Mouse (Mus musculus) lung, postnatal 0 days (tissue): ENCODE data around the gene Marcksl1. TPM values are rescaled to one million over a fixed set of nuclear protein-coding genes. Genes with fewer than 3 reads are reported as not detected.

ENCODE experiments used
- ATAC-seq: fragments of 200-750 bp; cut with Nextera tagmentation; 2 replicates; pipeline ENCODE4 v1.8.0; 2017; ENCODE audit warnings: moderate library complexity
- DNase-seq: peaks from one replicate; pipeline ENCODE4 v3.0.0-alpha.2; 2016; ENCODE audit warnings: low spot score
- H3K27ac ChIP-seq: fragments of 300-500 bp; sonication (generic); 2 replicates; pipeline ENCODE4 v1.5.1; 2014; ENCODE audit warnings: antibody characterized with exemption, mild to moderate bottlenecking, low read length, mixed read lengths
- H3K27me3 ChIP-seq: fragments of 300-500 bp; sonication (generic); replicated peaks from 2 replicates; pipeline ENCODE4 v1.6.1; 2014; ENCODE audit warnings: low read length, mixed read lengths; ENCODE audit not compliant: insufficient read depth
- H3K36me3 ChIP-seq: fragments of 300-500 bp; sonication (generic); 2 replicates; pipeline ENCODE4 v1.6.1; 2014; ENCODE audit warnings: low read length, mixed read lengths; ENCODE audit not compliant: insufficient read depth
- H3K4me1 ChIP-seq: fragments of 300-500 bp; sonication (generic); 2 replicates; pipeline ENCODE4 v1.6.1; 2014; ENCODE audit warnings: antibody characterized with exemption, low read depth, low read length, mixed read lengths; ENCODE audit not compliant: insufficient read depth
- H3K4me2 ChIP-seq: fragments of 300-500 bp; sonication (generic); replicated peaks from 2 replicates; pipeline ENCODE4 v1.6.1; 2014; ENCODE audit warnings: low read depth, mild to moderate bottlenecking, low read length, moderate library complexity, mixed read lengths
- H3K4me3 ChIP-seq: fragments of 300-500 bp; sonication (generic); 2 replicates; pipeline ENCODE4 v1.5.1; 2014; ENCODE audit warnings: low read depth, low read length
- H3K9ac ChIP-seq: fragments of 300-500 bp; sonication (generic); replicated peaks from 2 replicates; pipeline ENCODE4 v1.6.1; 2014; ENCODE audit warnings: low read depth, mild to moderate bottlenecking
- H3K9me3 ChIP-seq: fragments of 300-500 bp; sonication (generic); 2 replicates; pipeline ENCODE4 v1.6.1; 2016; ENCODE audit warnings: low read length, mixed read lengths
- CTCF ChIP-seq: IDR thresholded peaks from 2 replicates; pipeline ENCODE4 v1.5.1; 2016; ENCODE audit warnings: antibody characterized with exemption, mild to moderate bottlenecking
- EP300 ChIP-seq: IDR thresholded peaks from 2 replicates; pipeline ENCODE4 v1.6.1; 2016; ENCODE audit warnings: antibody characterized with exemption, mild to moderate bottlenecking, control low read depth
- WGBS: fragments of 180-500 bp; shearing (Covaris S2); extraction: QIAGEN DNeasy Blood & Tissue Kit; methylation state at CpG from one replicate; pipeline ENCODE4 v1.1.7; 2014; 5-methylcytosine and 5-hydroxymethylcytosine counted together
- microRNA-seq: library from miRNA; unstranded; fragments of <30 nt; microRNA quantifications from one replicate; pipeline ENCODE4, GENCODE M21; 2016
- polyA plus RNA-seq: library from polyadenylated mRNA; unstranded; fragments of >200 nt; fragmentation: Nextera tagmentation; extraction: Ambion mirVana; gene quantifications from 2 replicates; pipeline ENCODE4 v1.2.1, GENCODE M21; 2015

The Marcksl1 gene
- polyA plus RNA-seq, 1 experiment from 2014 or later, result 175 TPM

DNA sequence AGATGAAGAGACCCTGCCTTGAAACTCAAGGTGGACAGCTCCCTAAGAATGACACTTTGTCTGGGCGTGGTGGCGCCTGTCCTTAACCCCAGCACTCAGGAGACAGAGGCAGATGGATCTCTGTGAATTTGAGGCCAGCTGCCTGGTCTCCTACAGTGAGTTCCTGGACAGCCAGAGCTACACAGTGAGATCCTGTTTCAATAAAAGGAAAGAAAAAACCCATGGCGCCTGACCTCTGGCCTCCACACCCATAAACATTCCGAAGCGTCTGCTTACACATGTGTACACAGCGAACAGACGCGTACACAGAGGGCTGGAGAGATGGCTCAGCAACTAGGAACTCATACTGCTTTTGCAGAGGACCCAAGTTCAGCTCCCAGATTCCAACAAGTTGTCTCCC, 50.3 kb downstream of the Marcksl1 start:
- TF ChIP-seq EP300, result no peak
- no peak for TF ChIP-seq CTCF
- Histone ChIP-seq H3K9me3 (no peaks in the 10 kb centered on the region), H3K4me3 (no peak overlapping the region), H3K4me2 (no peak overlapping the region), H3K36me3 (no peaks in the 10 kb centered on the region), H3K9ac (no peak overlapping the region), H3K27ac (no peak overlapping the region), H3K4me1 (no peaks in the 10 kb centered on the region), H3K27me3 (no peaks in the 10 kb centered on the region)
- DNase-seq, result no peak
- no peak; the same call in 1 of the 2 replicates for ATAC-seq
- 27% methylated on average over 8 of the region's 8 CpGs for WGBS

DNA sequence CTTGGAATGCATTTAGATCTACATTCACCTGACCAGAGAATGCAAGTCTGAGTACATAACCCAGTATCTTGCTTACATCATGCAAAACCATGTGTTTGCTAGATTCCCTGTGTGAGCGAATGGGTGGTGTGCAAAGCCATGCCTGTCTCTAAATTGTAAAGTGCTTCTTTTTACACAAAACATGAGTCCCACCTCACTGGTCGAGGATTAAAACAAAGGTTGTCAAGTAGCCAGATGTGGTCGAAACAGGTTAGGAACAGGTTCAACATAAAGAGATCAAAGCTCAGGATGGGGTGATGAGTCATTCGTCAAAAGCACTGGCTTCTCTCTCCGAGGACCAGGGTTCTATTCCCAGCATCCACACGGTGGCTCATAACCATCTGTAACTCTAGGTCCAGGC, 51.8 kb downstream of the Marcksl1 start:
- Histone ChIP-seq H3K4me1 (no peaks in the 10 kb centered on the region), H3K9ac (no peak overlapping the region), H3K4me3 (no peak overlapping the region), H3K27ac (no peak overlapping the region), H3K9me3 (no peaks in the 10 kb centered on the region), H3K36me3 (no peaks in the 10 kb centered on the region), H3K27me3 (no peaks in the 10 kb centered on the region), H3K4me2 (no peak overlapping the region)
- no peak for DNase-seq
- no peak for TF ChIP-seq CTCF
- no peak for TF ChIP-seq EP300
- WGBS, result 74% methylated on average over 6 of the region's 6 CpGs
- ATAC-seq, result no peak

Small RNA genes lying within 50 kb of the gene (microRNA-seq; reads per million reads assigned to microRNA genes)
- not detected for gene Mir8119

Other genes with a start within 250 kb of the Marcksl1 start
- gene Sync, start 226.0 kb upstream of the Marcksl1 start, polyA plus RNA-seq, result 0.80 and 0.98 TPM in 2 replicates
- 159 and 182 TPM in 2 replicates for gene Rbbp4, start 178.2 kb upstream of the Marcksl1 start, polyA plus RNA-seq
- 32.3 and 36.5 TPM in 2 replicates for gene Zbtb8os, start 177.9 kb upstream of the Marcksl1 start, polyA plus RNA-seq
- gene Zbtb8a, start 135.5 kb upstream of the Marcksl1 start, polyA plus RNA-seq, result 15.6 and 16.9 TPM in 2 replicates
- gene Zbtb8b, start 72.7 kb upstream of the Marcksl1 start, polyA plus RNA-seq, result 1.8 and 2.8 TPM in 2 replicates
- gene Bsdc1, start 52.0 kb upstream of the Marcksl1 start, polyA plus RNA-seq, result 29.0 TPM in 2 replicates
- gene Tssk3, start 22.6 kb upstream of the Marcksl1 start, polyA plus RNA-seq, result 0.11 and 0.12 TPM in 2 replicates
- gene Fam229a, start 22.4 kb upstream of the Marcksl1 start, polyA plus RNA-seq, result 0.89 and 2.5 TPM in 2 replicates
- gene Hdac1, start 29.1 kb downstream of the Marcksl1 start, polyA plus RNA-seq, result 101 and 110 TPM in 2 replicates
- gene Lck, start 60.1 kb downstream of the Marcksl1 start, polyA plus RNA-seq, result 2.5 TPM in 2 replicates
- gene Fam167b, start 65.0 kb downstream of the Marcksl1 start, polyA plus RNA-seq, result 3.2 and 4.5 TPM in 2 replicates
- gene Eif3i, start 87.1 kb downstream of the Marcksl1 start, polyA plus RNA-seq, result 140 and 161 TPM in 2 replicates
- 186 and 192 TPM in 2 replicates for gene Tmem234, start 87.1 kb downstream of the Marcksl1 start, polyA plus RNA-seq
- gene Dcdc2b, start 100.7 kb downstream of the Marcksl1 start, polyA plus RNA-seq, result 16.1 and 20.1 TPM in 2 replicates
- gene Iqcc, start 105.5 kb downstream of the Marcksl1 start, polyA plus RNA-seq, result 26.6 and 27.8 TPM in 2 replicates
- gene Ccdc28b, start 110.4 kb downstream of the Marcksl1 start, polyA plus RNA-seq, result 76.3 and 82.4 TPM in 2 replicates
- 37.6 and 38.9 TPM in 2 replicates for gene Txlna, start 127.5 kb downstream of the Marcksl1 start, polyA plus RNA-seq
- gene Kpna6, start 159.2 kb downstream of the Marcksl1 start, polyA plus RNA-seq, result 5.9 and 6.6 TPM in 2 replicates
- 5.3 and 5.5 TPM in 2 replicates for gene Tmem39b, start 183.3 kb downstream of the Marcksl1 start, polyA plus RNA-seq
- 42.9 and 48.9 TPM in 2 replicates for gene Khdrbs1, start 228.7 kb downstream of the Marcksl1 start, polyA plus RNA-seq